Mouse (Mus musculus): ENCODE measurements around the gene P4htm. TPM values are rescaled to one million over a fixed set of nuclear protein-coding genes. Genes with fewer than 3 reads are reported as not detected.

Gene P4htm
- total and polyA plus RNA-seq, 2 experiments from 2014 or later, result 39.3 to 39.9 TPM

- ATAC-seq (peak; percentile 97), DNase-seq (peak; percentile 96)
- H3K4me3 ChIP-seq (ENCODE audit: low read depth, low read length), result peak within 1 kb of the TSS; percentile 90
- no peaks in the 10 kb centered on the region for H3K27me3 ChIP-seq (ENCODE audit: insufficient read depth, low read length)
- peak within 1 kb of the TSS; percentile 97 for H3K27ac ChIP-seq (ENCODE audit: low read depth, low read length)
- WGBS, result 7% methylated on average over 51 of the region's 51 CpGs
- no peaks in the 10 kb centered on the region for H3K9me3 ChIP-seq (ENCODE audit: low read length)
- H3K36me3 ChIP-seq (ENCODE audit: insufficient read depth), result peaks cover 31% of the 10 kb centered on the region
- TF ChIP-seq CTCF (IDR thresholded peaks at IDR 0.05; ENCODE audit: low read depth), result no peak; the same call in 1 of the 2 replicates
- peak within 1 kb of the TSS; percentile 94 for H3K9ac ChIP-seq
- H3K4me1 ChIP-seq (ENCODE audit: insufficient read depth), result peaks cover 15% of the 10 kb centered on the region
- peak within 1 kb of the TSS; percentile 73 for H3K4me2 ChIP-seq (ENCODE audit: low read depth)
Observed at GRCm38 (mm10) chr9:108578545-108579343, 18.7 kb downstream of the P4htm start, which contains the start of gene Wdr6. Wdr6 (minus strand) TSS chr9:108578739.

GRCm38 (mm10) chr9:108577934-108578544 lies 19.4 kb downstream of the P4htm start:
- peak overlapping the region; percentile 73 for H3K4me2 ChIP-seq (ENCODE audit: low read depth)
- H3K9me3 ChIP-seq (ENCODE audit: low read length), result no peaks in the 10 kb centered on the region
- H3K4me1 ChIP-seq (ENCODE audit: insufficient read depth), result peaks cover 15% of the 10 kb centered on the region
- H3K27me3 ChIP-seq (ENCODE audit: insufficient read depth, low read length), result no peaks in the 10 kb centered on the region
- peak overlapping the region; percentile 97 for H3K27ac ChIP-seq (ENCODE audit: low read depth, low read length)
- DNase-seq (peak; percentile 67), ATAC-seq (peak; percentile 23; the same call in 1 of the 2 replicates)
- peak overlapping the region; percentile 90 for H3K4me3 ChIP-seq (ENCODE audit: low read depth, low read length)
- peaks cover 37% of the 10 kb centered on the region for H3K36me3 ChIP-seq (ENCODE audit: insufficient read depth)
- no peak for TF ChIP-seq CTCF (IDR thresholded peaks at IDR 0.05; ENCODE audit: low read depth)
- under 1% methylated on average over 24 of the region's 24 CpGs for WGBS
- peak overlapping the region; percentile 94 for H3K9ac ChIP-seq

- DNase-seq (no peak), ATAC-seq (no peak)
- Histone ChIP-seq H3K4me3 (ENCODE audit: low read depth, low read length) (peak overlapping the region; percentile 90), H3K4me2 (ENCODE audit: low read depth) (peak overlapping the region; percentile 73), H3K9me3 (ENCODE audit: low read length) (no peaks in the 10 kb centered on the region), H3K27ac (ENCODE audit: low read depth, low read length) (0 out of 2 replicates have a peak overlapping the region, but pooled peaks have one; percentile 97), H3K4me1 (ENCODE audit: insufficient read depth) (peaks cover 15% of the 10 kb centered on the region), H3K27me3 (ENCODE audit: insufficient read depth, low read length) (no peaks in the 10 kb centered on the region), H3K9ac (peak overlapping the region; percentile 94; the same call in 1 of the 2 replicates), H3K36me3 (ENCODE audit: insufficient read depth) (peaks cover 37% of the 10 kb centered on the region)
- TF ChIP-seq CTCF (IDR thresholded peaks at IDR 0.05; ENCODE audit: low read depth), result no peak
- WGBS, result 39% methylated on average over 6 of the region's 6 CpGs
Observed at GRCm38 (mm10) chr9:108577025-108577424, 20.4 kb downstream of the P4htm start.

GRCm38 (mm10) chr9:108575321-108576297 lies 21.9 kb downstream of the P4htm start:
- no peak for DNase-seq
- H3K4me2 ChIP-seq (ENCODE audit: low read depth), result no peak overlapping the region
- no peak overlapping the region for H3K4me3 ChIP-seq (ENCODE audit: low read depth, low read length)
- H3K27me3 ChIP-seq (ENCODE audit: insufficient read depth, low read length), result no peaks in the 10 kb centered on the region
- peaks cover 36% of the 10 kb centered on the region for H3K36me3 ChIP-seq (ENCODE audit: insufficient read depth)
- H3K9me3 ChIP-seq (ENCODE audit: low read length), result no peaks in the 10 kb centered on the region
- H3K27ac ChIP-seq (ENCODE audit: low read depth, low read length), result no peak overlapping the region
- no peak for TF ChIP-seq CTCF (IDR thresholded peaks at IDR 0.05; ENCODE audit: low read depth)
- H3K4me1 ChIP-seq (ENCODE audit: insufficient read depth), result peaks cover 16% of the 10 kb centered on the region
- WGBS, result 89% methylated on average over 37 of the region's 37 CpGs
- H3K9ac ChIP-seq, result no peak overlapping the region
- no peak for ATAC-seq

- Histone ChIP-seq H3K4me2 (ENCODE audit: low read depth) (no peak overlapping the region), H3K27me3 (ENCODE audit: insufficient read depth, low read length) (no peaks in the 10 kb centered on the region), H3K9ac (no peak overlapping the region), H3K36me3 (ENCODE audit: insufficient read depth) (peaks cover 36% of the 10 kb centered on the region), H3K27ac (ENCODE audit: low read depth, low read length) (no peak overlapping the region), H3K4me3 (ENCODE audit: low read depth, low read length) (no peak overlapping the region), H3K9me3 (ENCODE audit: low read length) (no peaks in the 10 kb centered on the region), H3K4me1 (ENCODE audit: insufficient read depth) (peaks cover 21% of the 10 kb centered on the region)
- ATAC-seq (no peak), DNase-seq (no peak)
- WGBS, result 89% methylated on average over 12 of the region's 12 CpGs
- TF ChIP-seq CTCF (IDR thresholded peaks at IDR 0.05; ENCODE audit: low read depth), result no peak
Observed at GRCm38 (mm10) chr9:108574921-108575320, 22.5 kb downstream of the P4htm start.
